Mouse (Mus musculus) liver, embryonic 14.5 days (tissue): Measurements from ENCODE around the gene Cd4. TPM values are rescaled to one million over a fixed set of nuclear protein-coding genes. Genes with fewer than 3 reads are reported as not detected.

Source experiments
- ATAC-seq: fragments of 200-750 bp; cut with Nextera tagmentation; 2 replicates; pipeline ENCODE4 v1.8.0; 2017; ENCODE audit warnings: moderate number of reproducible peaks, mild to moderate bottlenecking, moderate library complexity; ENCODE audit not compliant: insufficient read depth
- DNase-seq, 3 experiments: peaks; one replicate each; pipeline ENCODE4 v3.0.0-alpha.2; 2012 to 2013; ENCODE audit warnings: low read depth in 3 of 3, low spot score in 3 of 3
- H3K27ac ChIP-seq: fragments of 300-500 bp; sonication (generic); 2 replicates; pipeline ENCODE4 v1.5.1; 2014; ENCODE audit warnings: moderate library complexity, mild to moderate bottlenecking, control low read depth, inconsistent platforms
- H3K27me3 ChIP-seq: fragments of 300-500 bp; sonication (generic); 2 replicates; pipeline ENCODE4 v1.6.1; 2014; ENCODE audit warnings: mild to moderate bottlenecking, low read length, moderate library complexity; ENCODE audit not compliant: control insufficient read depth, insufficient read depth
- H3K36me3 ChIP-seq: fragments of 300-500 bp; sonication (generic); replicated peaks from 2 replicates; pipeline ENCODE4 v1.6.1; 2014; ENCODE audit warnings: low read depth; ENCODE audit not compliant: control insufficient read depth, insufficient read depth
- H3K4me1 ChIP-seq, 2 experiments: fragments of 200-500 bp in 1 of 2; fragments of 300-500 bp in 1 of 2; sonication (generic) in 1 of 2; replicated peaks; 2 replicates each; pipeline ENCODE4 v1.6.1; 2012 to 2014; ENCODE audit warnings: antibody characterized with exemption in 1 of 2, inconsistent platforms in 1 of 2, low read length in 1 of 2; ENCODE audit not compliant: control insufficient read depth in 2 of 2, insufficient read depth in 2 of 2
- H3K4me2 ChIP-seq: fragments of 300-500 bp; sonication (generic); 2 replicates; pipeline ENCODE4 v1.6.1; 2014; ENCODE audit warnings: low read depth, mild to moderate bottlenecking, control low read depth, moderate library complexity
- H3K4me3 ChIP-seq, 2 experiments: fragments of 200-500 bp in 1 of 2; fragments of 300-500 bp in 1 of 2; sonication (generic) in 1 of 2; 2 replicates each; pipeline ENCODE4 v1.5.1; 2012 to 2014; ENCODE audit warnings: low read depth in 2 of 2, low read length in 2 of 2, mild to moderate bottlenecking in 2 of 2, control low read depth in 1 of 2, inconsistent platforms in 1 of 2, moderate library complexity in 1 of 2; ENCODE audit not compliant: insufficient read depth in 1 of 2
- H3K9ac ChIP-seq: fragments of 300-500 bp; sonication (generic); replicated peaks from 2 replicates; pipeline ENCODE4 v1.6.1; 2014; ENCODE audit warnings: mild to moderate bottlenecking, control low read depth, moderate library complexity
- H3K9me3 ChIP-seq: fragments of 300-500 bp; sonication (generic); 2 replicates; pipeline ENCODE4 v1.6.1; 2016; ENCODE audit warnings: low read length, mixed read lengths; ENCODE audit not compliant: control insufficient read depth
- CTCF ChIP-seq: IDR thresholded peaks from 2 replicates; pipeline ENCODE4 v1.5.1; 2016; ENCODE audit warnings: antibody characterized with exemption, low read depth, control low read depth
- EP300 ChIP-seq: IDR thresholded peaks from 2 replicates; pipeline ENCODE4 v1.6.1; 2016; ENCODE audit warnings: antibody characterized with exemption, low read depth
- WGBS: fragments of 180-500 bp; shearing (Covaris S2); extraction: QIAGEN DNeasy Blood & Tissue Kit; methylation state at CpG from one replicate; pipeline ENCODE4 v1.1.7; 2014; ENCODE audit not compliant: insufficient replicate concordance; 5-methylcytosine and 5-hydroxymethylcytosine counted together
- polyA plus RNA-seq, 2 experiments: library from polyadenylated mRNA; depleted of rRNA in 1 of 2; stranded (reverse) in 1 of 2; unstranded in 1 of 2; fragments of >200 nt; fragmentation: Nextera tagmentation in 1 of 2; extraction: Ambion mirVana in 1 of 2; gene quantifications; 2 replicates each; pipeline versions ENCODE4 v1.2.1 to v1.2.3; 2012 to 2014

Cd4 gene
- polyA plus RNA-seq, 2 experiments: 0.03 to 0.07 TPM

DNA sequence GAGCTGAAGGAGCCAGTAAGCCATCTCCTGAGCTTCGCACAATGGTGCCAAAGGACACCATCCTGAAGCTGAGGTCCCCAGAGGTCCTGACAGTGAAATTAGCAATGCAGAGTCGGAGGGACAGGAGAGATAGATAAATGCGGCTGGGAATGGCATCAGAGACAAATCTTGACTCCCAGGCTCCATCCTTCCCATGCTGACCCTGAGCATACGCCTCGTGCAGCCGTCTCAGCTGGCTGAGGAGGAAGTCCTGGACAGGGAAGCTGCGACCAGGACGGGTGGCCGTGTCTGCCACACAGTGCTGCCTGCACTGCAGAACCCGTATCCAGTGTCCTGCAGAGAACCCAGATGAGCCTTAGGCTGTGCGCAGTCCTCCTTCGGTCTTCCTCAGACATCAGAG, 33.4 kb downstream of the Cd4 start:
- Histone ChIP-seq H3K9ac (no peak overlapping the region), H3K4me3 (no peak overlapping the region), H3K27ac (no peak overlapping the region), H3K36me3 (no peaks in the 10 kb centered on the region), H3K9me3 (no peaks in the 10 kb centered on the region), H3K27me3 (peaks cover 42% of the 10 kb centered on the region), H3K4me1 (no peaks in the 10 kb centered on the region), H3K4me2 (no peak overlapping the region)
- no peak for TF ChIP-seq CTCF
- no peak for TF ChIP-seq EP300
- ATAC-seq (no peak), DNase-seq (no peak)
- WGBS: 45% methylated on average over 12 of the region's 12 CpGs

DNA sequence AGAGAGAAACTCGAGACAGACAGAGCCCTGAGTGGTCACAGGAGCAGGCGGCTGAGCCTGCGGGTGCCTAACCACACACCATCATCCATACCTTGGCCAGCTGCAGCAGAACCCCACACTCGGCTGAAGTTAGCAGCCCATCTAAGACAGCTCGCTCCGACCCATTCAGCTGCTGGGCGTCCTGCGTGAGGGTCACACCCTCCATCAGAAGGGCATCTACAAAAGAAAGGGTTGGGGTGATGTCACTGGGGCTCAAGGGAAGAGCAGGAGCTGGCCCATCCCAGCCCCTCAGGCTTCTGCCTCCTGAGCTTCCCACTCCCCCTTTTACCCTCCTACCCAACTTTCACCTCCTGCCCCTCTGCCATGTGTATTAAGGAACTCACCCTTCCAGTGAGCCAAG, 37.5 kb downstream of the Cd4 start:
- Histone ChIP-seq H3K9me3 (no peaks in the 10 kb centered on the region), H3K9ac (no peak overlapping the region), H3K36me3 (no peaks in the 10 kb centered on the region), H3K27me3 (peaks cover under 1% of the 10 kb centered on the region; the same call in 1 of the 2 replicates), H3K27ac (no peak overlapping the region), H3K4me1 (no peaks in the 10 kb centered on the region), H3K4me2 (no peak overlapping the region), H3K4me3 (no peak overlapping the region)
- no peak for TF ChIP-seq EP300
- no peak for TF ChIP-seq CTCF
- ATAC-seq (no peak), DNase-seq (no peak)
- WGBS: 50% methylated on average over 8 of the region's 8 CpGs

DNA sequence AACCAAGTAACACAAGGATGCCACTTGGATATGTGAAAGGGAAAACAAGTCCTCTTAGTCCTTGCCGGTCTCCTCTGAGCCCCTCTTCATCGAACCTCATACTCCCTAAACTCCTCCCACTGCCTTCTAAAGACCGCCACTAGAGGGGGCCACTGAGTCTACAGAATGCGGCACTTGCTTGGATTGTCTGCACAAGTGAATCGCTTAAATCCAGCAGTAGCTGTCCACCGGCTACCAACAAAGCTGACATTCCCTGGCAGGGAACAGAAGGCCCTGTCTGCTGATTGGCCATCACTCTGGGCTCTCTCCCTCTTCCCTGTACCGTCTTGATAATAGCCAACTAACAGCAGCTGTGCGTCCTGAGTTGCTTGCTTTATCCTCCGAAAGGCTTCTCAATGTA, 40.7 kb downstream of the Cd4 start:
- no peaks in the 10 kb centered on the region for H3K4me1 ChIP-seq
- H3K27ac ChIP-seq: no peak overlapping the region
- peak; percentile 57 to 72 (median 57) for DNase-seq
- no peak overlapping the region for H3K4me3 ChIP-seq
- H3K27me3 ChIP-seq: no peaks in the 10 kb centered on the region
- TF ChIP-seq CTCF (peak; percentile 97), EP300 (no peak)
- H3K36me3 ChIP-seq: no peaks in the 10 kb centered on the region
- H3K9me3 ChIP-seq: no peaks in the 10 kb centered on the region
- no peak overlapping the region for H3K4me2 ChIP-seq
- ATAC-seq: peak; percentile 26; the same call in 1 of the 2 replicates
- no peak overlapping the region for H3K9ac ChIP-seq
- 17% methylated on average over 9 of the region's 9 CpGs for WGBS

DNA sequence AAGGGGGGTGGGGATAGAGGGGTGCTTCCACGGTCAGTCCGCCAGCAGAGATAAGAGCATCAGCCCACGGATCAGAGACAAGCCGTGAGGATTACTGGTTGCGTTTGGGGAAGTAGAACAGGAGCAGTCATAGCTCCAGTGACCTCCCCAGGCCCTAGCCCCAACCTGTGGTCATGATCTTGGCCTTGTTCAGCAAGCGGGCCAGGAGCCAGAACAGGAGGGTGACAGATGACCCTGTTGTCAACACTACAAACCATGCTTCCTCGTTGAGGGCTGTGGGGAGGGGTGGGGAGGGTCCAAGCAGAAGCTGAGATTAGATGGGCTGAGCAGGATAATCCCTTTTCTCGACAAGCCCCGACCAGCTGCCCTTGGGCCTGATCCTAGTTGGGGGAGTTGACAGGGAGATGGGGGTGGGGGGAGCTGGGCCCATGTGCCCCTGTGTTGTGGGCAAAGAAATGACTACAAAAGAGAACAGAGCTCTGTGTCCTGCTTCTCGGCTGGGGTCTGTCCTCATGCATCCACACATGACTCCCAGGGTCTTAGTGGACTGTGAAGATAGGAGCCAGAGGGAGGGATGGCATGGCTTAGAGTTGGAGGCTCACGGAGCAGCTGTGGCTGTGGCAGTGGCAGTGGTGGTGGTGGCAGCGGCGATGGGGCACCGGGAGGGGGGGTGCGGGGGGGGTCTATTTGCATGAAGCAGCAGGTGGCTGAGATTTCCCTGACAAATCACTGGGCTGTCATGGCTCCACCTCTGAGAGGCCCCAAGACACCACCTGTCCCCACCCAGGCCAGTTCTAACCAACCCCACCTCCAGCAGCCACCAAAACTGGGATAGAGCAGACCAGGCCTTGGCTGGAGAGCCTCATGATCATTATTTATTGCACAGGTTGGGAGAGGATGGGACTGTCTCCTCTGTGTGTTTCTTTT, 47.5 kb downstream of the Cd4 start, which contains the start of gene Gnb3:
Gnb3 (minus strand) TSS at position 35 of the 927 bp plus-strand sequence.
- no peaks in the 10 kb centered on the region; a peak in 1 of 4 replicates for H3K4me1 ChIP-seq
- no peak for TF ChIP-seq CTCF
- no peak for TF ChIP-seq EP300
- no peaks in the 10 kb centered on the region for H3K9me3 ChIP-seq
- H3K27me3 ChIP-seq: no peaks in the 10 kb centered on the region
- DNase-seq (no peak), ATAC-seq (no peak)
- 21% methylated on average over 15 of the region's 15 CpGs for WGBS
- no peak within 1 kb of the TSS for H3K9ac ChIP-seq
- H3K4me2 ChIP-seq: no peak within 1 kb of the TSS
- no peaks in the 10 kb centered on the region for H3K36me3 ChIP-seq
- no peak within 1 kb of the TSS for H3K4me3 ChIP-seq
- H3K27ac ChIP-seq: no peak within 1 kb of the TSS

DNA sequence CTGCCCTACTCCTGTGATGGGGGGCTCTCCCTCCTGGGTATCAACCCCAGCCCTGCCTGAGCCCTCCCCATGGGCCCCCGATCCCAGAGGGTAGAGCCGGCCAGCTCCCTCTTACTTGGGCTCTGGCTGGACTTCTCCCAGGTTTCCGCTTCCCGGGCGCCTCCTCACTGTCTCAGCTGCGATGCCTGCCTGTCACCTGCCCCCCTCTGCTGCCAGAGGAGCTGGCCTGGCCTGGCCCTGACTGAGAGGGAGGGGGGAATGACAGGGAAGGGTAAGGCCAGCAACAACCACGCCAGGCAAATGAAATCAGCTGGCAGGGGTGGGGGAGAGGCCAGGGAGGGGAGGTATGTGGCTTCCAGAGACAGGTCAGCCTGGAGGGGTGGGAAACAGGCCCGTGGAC, 48.2 kb downstream of the Cd4 start:
- no peak overlapping the region for H3K4me2 ChIP-seq
- no peak overlapping the region for H3K27ac ChIP-seq
- H3K36me3 ChIP-seq: peaks cover under 1% of the 10 kb centered on the region
- H3K9ac ChIP-seq: no peak overlapping the region
- ATAC-seq: no peak
- H3K9me3 ChIP-seq: no peaks in the 10 kb centered on the region
- H3K27me3 ChIP-seq: no peaks in the 10 kb centered on the region
- TF ChIP-seq CTCF (no peak), EP300 (no peak)
- no peak for DNase-seq
- 14% methylated on average over 8 of the region's 8 CpGs for WGBS
- H3K4me1 ChIP-seq: no peaks in the 10 kb centered on the region; a peak in 1 of 4 replicates
- no peak overlapping the region for H3K4me3 ChIP-seq
